Mouse (Mus musculus): Measurements from ENCODE around the gene Dnaic2. TPM values are rescaled to one million over a fixed set of nuclear protein-coding genes. Genes with fewer than 3 reads are reported as not detected.

Dnaic2 gene
- 1.4 and 1.6 TPM in 2 replicates for polyA plus RNA-seq (2014; fragmentation: Nextera tagmentation; extraction: Ambion mirVana)

- WGBS, result 12% methylated on average over 34 of the region's 34 CpGs
These were observed at the start of gene Dnaic2 for GRCm38 (mm10) chr11:114726965-114727825. TSS of gene Dnaic2 (plus strand) at chr11:114727408.

GRCm38 (mm10) chr11:114679582-114679981 is 47.6 kb upstream of the Dnaic2 start:
- H3K4me1 ChIP-seq (ENCODE audit: control insufficient read depth, insufficient read depth, low read length), result no peaks in the 10 kb centered on the region
- ATAC-seq (replicated peaks; ENCODE audit: insufficient number of reproducible peaks, low FRiP score, low TSS enrichment, low read depth), result no peak
- WGBS, result 82% methylated on average over 8 of the region's 8 CpGs

More at GRCm38 (mm10) chr11:114726965-114727825, at the start of gene Dnaic2:
- DNase-seq (ENCODE audit: low spot score), result peak; percentile 87
- Histone ChIP-seq H3K27me3 (ENCODE audit: control insufficient read depth, insufficient read depth, low read length) (no peaks in the 10 kb centered on the region), H3K36me3 (replicated peaks; ENCODE audit: control insufficient read depth, insufficient read depth, low read depth, low read length) (no peaks in the 10 kb centered on the region), H3K9ac (replicated peaks; ENCODE audit: low read length) (no peak within 1 kb of the TSS), H3K4me3 (ENCODE audit: low read depth, low read length) (peak within 1 kb of the TSS; percentile 22), H3K27ac (replicated peaks; ENCODE audit: low read depth, low read length) (no peak within 1 kb of the TSS), H3K9me3 (replicated peaks; ENCODE audit: control insufficient read depth, low read length) (no peaks in the 10 kb centered on the region), H3K4me1 (ENCODE audit: control insufficient read depth, insufficient read depth, low read length) (no peaks in the 10 kb centered on the region), H3K4me2 (ENCODE audit: low read depth, low read length) (peak within 1 kb of the TSS; percentile 39)
- peak; percentile 77 for ATAC-seq (replicated peaks; ENCODE audit: insufficient number of reproducible peaks, low FRiP score, low TSS enrichment, low read depth)

GRCm38 (mm10) chr11:114680291-114680690 is 46.9 kb upstream of the Dnaic2 start:
- no peak for DNase-seq (ENCODE audit: low spot score)
- Histone ChIP-seq H3K9me3 (replicated peaks; ENCODE audit: control insufficient read depth, low read length) (no peaks in the 10 kb centered on the region), H3K4me1 (ENCODE audit: control insufficient read depth, insufficient read depth, low read length) (0 out of 2 replicates have a peak, but pooled peaks cover 2% of the 10 kb centered on the region), H3K27me3 (ENCODE audit: control insufficient read depth, insufficient read depth, low read length) (no peaks in the 10 kb centered on the region), H3K4me3 (ENCODE audit: low read depth, low read length) (no peak overlapping the region), H3K9ac (replicated peaks; ENCODE audit: low read length) (no peak overlapping the region), H3K4me2 (ENCODE audit: low read depth, low read length) (no peak overlapping the region), H3K36me3 (replicated peaks; ENCODE audit: control insufficient read depth, insufficient read depth, low read depth, low read length) (no peaks in the 10 kb centered on the region), H3K27ac (replicated peaks; ENCODE audit: low read depth, low read length) (no peak overlapping the region)
- WGBS, result 76% methylated on average over 10 of the region's 10 CpGs
- ATAC-seq (replicated peaks; ENCODE audit: insufficient number of reproducible peaks, low FRiP score, low TSS enrichment, low read depth), result no peak

More at GRCm38 (mm10) chr11:114679582-114679981, 47.6 kb upstream of the Dnaic2 start:
- Histone ChIP-seq H3K36me3 (replicated peaks; ENCODE audit: control insufficient read depth, insufficient read depth, low read depth, low read length) (no peaks in the 10 kb centered on the region), H3K27ac (replicated peaks; ENCODE audit: low read depth, low read length) (no peak overlapping the region), H3K9ac (replicated peaks; ENCODE audit: low read length) (no peak overlapping the region), H3K4me3 (ENCODE audit: low read depth, low read length) (no peak overlapping the region), H3K4me2 (ENCODE audit: low read depth, low read length) (no peak overlapping the region), H3K9me3 (replicated peaks; ENCODE audit: control insufficient read depth, low read length) (no peaks in the 10 kb centered on the region), H3K27me3 (ENCODE audit: control insufficient read depth, insufficient read depth, low read length) (no peaks in the 10 kb centered on the region)
- no peak for DNase-seq (ENCODE audit: low spot score)

DNA sequence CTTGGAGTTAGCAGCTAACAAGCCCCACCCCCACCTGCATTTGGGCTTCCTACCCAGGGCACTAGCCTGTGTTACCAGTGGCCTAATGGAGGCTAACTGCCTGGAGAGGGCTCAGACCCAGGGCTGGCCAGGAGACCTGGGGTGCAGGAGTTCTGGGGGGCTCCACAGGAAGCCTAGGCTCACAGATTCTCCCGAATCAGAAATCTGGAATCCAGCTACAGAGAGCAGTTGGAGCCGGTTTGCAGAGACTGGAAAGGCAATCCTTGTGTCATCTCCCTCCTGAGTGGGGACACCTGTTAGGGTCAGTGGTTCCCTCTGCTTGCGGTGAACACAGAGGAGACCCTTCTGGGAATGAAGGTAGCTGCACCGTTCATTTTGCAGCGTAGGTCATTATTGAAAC is 46.2 kb upstream of the Dnaic2 start:
- 46% methylated on average over 5 of the region's 5 CpGs for WGBS
- H3K27ac ChIP-seq (replicated peaks; ENCODE audit: low read depth, low read length), result no peak overlapping the region
- no peaks in the 10 kb centered on the region for H3K9me3 ChIP-seq (replicated peaks; ENCODE audit: control insufficient read depth, low read length)
- no peak overlapping the region for H3K4me3 ChIP-seq (ENCODE audit: low read depth, low read length)
- 0 out of 2 replicates have a peak, but pooled peaks cover 2% of the 10 kb centered on the region for H3K4me1 ChIP-seq (ENCODE audit: control insufficient read depth, insufficient read depth, low read length)
- no peaks in the 10 kb centered on the region for H3K27me3 ChIP-seq (ENCODE audit: control insufficient read depth, insufficient read depth, low read length)
- DNase-seq (ENCODE audit: low spot score) (no peak), ATAC-seq (replicated peaks; ENCODE audit: insufficient number of reproducible peaks, low FRiP score, low TSS enrichment, low read depth) (no peak)
- H3K4me2 ChIP-seq (ENCODE audit: low read depth, low read length), result no peak overlapping the region
- H3K9ac ChIP-seq (replicated peaks; ENCODE audit: low read length), result no peak overlapping the region
- no peaks in the 10 kb centered on the region for H3K36me3 ChIP-seq (replicated peaks; ENCODE audit: control insufficient read depth, insufficient read depth, low read depth, low read length)

DNA sequence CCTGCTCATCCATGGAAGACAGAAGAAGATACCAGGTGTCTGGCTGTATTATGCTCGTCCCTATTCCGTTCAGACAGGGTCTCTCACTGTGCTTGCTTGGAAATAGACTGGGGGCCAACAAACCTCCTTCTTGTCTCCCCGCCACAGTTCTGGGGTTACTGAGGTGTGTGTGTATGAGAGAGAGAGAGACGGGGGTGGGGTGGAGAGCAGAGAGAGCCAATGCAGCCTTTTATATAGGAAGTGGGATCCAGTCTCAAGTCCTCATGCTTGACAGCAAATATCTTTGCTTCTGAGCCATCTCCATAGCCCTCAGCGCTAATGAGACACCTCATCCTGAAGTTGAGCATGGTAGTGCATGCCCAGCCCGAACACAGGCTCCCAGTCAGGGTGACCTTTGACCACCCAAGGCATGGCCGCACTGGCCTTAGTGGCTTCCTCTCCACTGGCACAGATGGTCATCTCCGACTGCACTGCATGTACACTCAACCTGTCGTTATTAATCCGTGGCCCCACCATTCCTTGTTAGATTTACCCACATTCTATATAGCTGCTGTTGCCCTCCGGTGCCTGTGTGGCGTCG is 44.8 kb upstream of the Dnaic2 start:
- no peaks in the 10 kb centered on the region for H3K27me3 ChIP-seq (ENCODE audit: control insufficient read depth, insufficient read depth, low read length)
- no peaks in the 10 kb centered on the region for H3K36me3 ChIP-seq (replicated peaks; ENCODE audit: control insufficient read depth, insufficient read depth, low read depth, low read length)
- no peak for ATAC-seq (replicated peaks; ENCODE audit: insufficient number of reproducible peaks, low FRiP score, low TSS enrichment, low read depth)
- no peak for DNase-seq (ENCODE audit: low spot score)
- H3K27ac ChIP-seq (replicated peaks; ENCODE audit: low read depth, low read length), result no peak overlapping the region
- no peaks in the 10 kb centered on the region for H3K9me3 ChIP-seq (replicated peaks; ENCODE audit: control insufficient read depth, low read length)
- H3K4me2 ChIP-seq (ENCODE audit: low read depth, low read length), result no peak overlapping the region
- H3K9ac ChIP-seq (replicated peaks; ENCODE audit: low read length), result no peak overlapping the region
- 0 out of 2 replicates have a peak, but pooled peaks cover 2% of the 10 kb centered on the region for H3K4me1 ChIP-seq (ENCODE audit: control insufficient read depth, insufficient read depth, low read length)
- H3K4me3 ChIP-seq (ENCODE audit: low read depth, low read length), result no peak overlapping the region
- WGBS, result 96% methylated on average over 13 of the region's 13 CpGs

GRCm38 (mm10) chr11:114683029-114683721 is 44.0 kb upstream of the Dnaic2 start:
- no peak overlapping the region for H3K4me3 ChIP-seq (ENCODE audit: low read depth, low read length)
- 91% methylated on average over 10 of the region's 10 CpGs for WGBS
- H3K36me3 ChIP-seq (replicated peaks; ENCODE audit: control insufficient read depth, insufficient read depth, low read depth, low read length), result no peaks in the 10 kb centered on the region
- H3K9ac ChIP-seq (replicated peaks; ENCODE audit: low read length), result no peak overlapping the region
- ATAC-seq (replicated peaks; ENCODE audit: insufficient number of reproducible peaks, low FRiP score, low TSS enrichment, low read depth), result no peak
- H3K27me3 ChIP-seq (ENCODE audit: control insufficient read depth, insufficient read depth, low read length), result no peaks in the 10 kb centered on the region
- H3K4me1 ChIP-seq (ENCODE audit: control insufficient read depth, insufficient read depth, low read length), result 0 out of 2 replicates have a peak, but pooled peaks cover 2% of the 10 kb centered on the region
- no peak overlapping the region for H3K4me2 ChIP-seq (ENCODE audit: low read depth, low read length)
- DNase-seq (ENCODE audit: low spot score), result no peak
- no peak overlapping the region for H3K27ac ChIP-seq (replicated peaks; ENCODE audit: low read depth, low read length)
- H3K9me3 ChIP-seq (replicated peaks; ENCODE audit: control insufficient read depth, low read length), result no peaks in the 10 kb centered on the region

- ATAC-seq (replicated peaks; ENCODE audit: insufficient number of reproducible peaks, low FRiP score, low TSS enrichment, low read depth) (no peak), DNase-seq (ENCODE audit: low spot score) (peak; percentile 24)
- Histone ChIP-seq H3K27me3 (ENCODE audit: control insufficient read depth, insufficient read depth, low read length) (no peaks in the 10 kb centered on the region), H3K9me3 (replicated peaks; ENCODE audit: control insufficient read depth, low read length) (no peaks in the 10 kb centered on the region), H3K4me1 (ENCODE audit: control insufficient read depth, insufficient read depth, low read length) (0 out of 2 replicates have a peak, but pooled peaks cover 2% of the 10 kb centered on the region), H3K9ac (replicated peaks; ENCODE audit: low read length) (no peak overlapping the region), H3K36me3 (replicated peaks; ENCODE audit: control insufficient read depth, insufficient read depth, low read depth, low read length) (no peaks in the 10 kb centered on the region), H3K4me2 (ENCODE audit: low read depth, low read length) (no peak overlapping the region), H3K27ac (replicated peaks; ENCODE audit: low read depth, low read length) (no peak overlapping the region), H3K4me3 (ENCODE audit: low read depth, low read length) (no peak overlapping the region)
- WGBS, result 69% methylated on average over 20 of the region's 20 CpGs
These were observed 43.2 kb upstream of the Dnaic2 start for GRCm38 (mm10) chr11:114683722-114684621.

All from embryonic facial prominence, embryonic 11.5 days (tissue).